In genomic region chr17:28687354-28687753, GRCm38 (mm10) we compare ENCODE assay signal across 26 mouse cellular contexts. TPM values are rescaled to one million over a fixed set of nuclear protein-coding genes. Genes with fewer than 3 reads are reported as not detected.
DNase-seq lines count a peak whose midpoint lies in the region; ATAC-seq and TF ChIP-seq lines count a peak whose summit lies in the region.
"Had no signal": no experiment of that assay in that cellular context is flagged by ENCODE, and none has a peak within 500 bp of the region (broad histone marks: within the 10 kb centered on the region; RNA-seq: fewer than 3 reads in every experiment).

No protein-coding gene starts in this region.

- no peak for DNase-seq in embryonic facial prominence, embryonic 14.5 days (ENCODE audit: low spot score)
- DNase-seq in embryonic facial prominence, embryonic 10.5 days (ENCODE audit: low spot score): no peak
- no peak for DNase-seq in testis, postnatal 10 days (ENCODE audit: low spot score)
- DNase-seq in MEL (ENCODE audit: low read depth, low spot score): peak; percentile 42
- DNase-seq: adrenal gland, adult 2 months; adrenal gland, postnatal 10 days; adrenal gland, postnatal 25 days; B cell, adult 2 months; cerebellum, adult 11 months; cerebellum, adult 18-20 months; cerebellum, adult 8-10 months; cerebellum, postnatal 14 days; cerebellum, postnatal 36 days; embryo, embryonic 11 days had no signal

- 39% methylated on average over 4 of the region's 4 CpGs for WGBS in embryonic facial prominence, embryonic 14.5 days
- 51% methylated on average over 4 of the region's 4 CpGs for WGBS in embryonic facial prominence, embryonic 10.5 days

- no peak for TF ChIP-seq CTCF in testis, adult 2 months (IDR thresholded peaks at IDR 0.05; ENCODE audit: control insufficient read depth, insufficient read depth, insufficient replicate concordance, low read depth, low read length)
- no peak for TF ChIP-seq CTCF in MEL (IDR thresholded peaks at IDR 0.05 in 2 of 3, conservative IDR thresholded peaks at IDR 0.05 in 1 of 3; ENCODE audit: control insufficient read depth in 1 of 3, insufficient read depth in 1 of 3, low read depth in 2 of 3, low read length in 3 of 3, poor library complexity in 1 of 3, severe bottlenecking in 1 of 3)

- H3K27ac ChIP-seq in embryonic facial prominence, embryonic 14.5 days (replicated peaks; ENCODE audit: low read depth, low read length): no peak overlapping the region
- H3K27ac ChIP-seq in embryonic facial prominence, embryonic 10.5 days (replicated peaks): no peak overlapping the region
- no peak overlapping the region for H3K27ac ChIP-seq in testis, adult 2 months (ENCODE audit: control insufficient read depth, insufficient read depth, low read depth, low read length)
- H3K27ac ChIP-seq in MEL (ENCODE audit: control insufficient read depth, low read depth, low read length): no peak overlapping the region
- H3K27ac ChIP-seq: embryonic facial prominence, embryonic 12.5 days; embryonic facial prominence, embryonic 15.5 days; forebrain, embryonic 10.5 days; forebrain, embryonic 12.5 days had no signal

- H3K4me3 ChIP-seq in embryonic facial prominence, embryonic 14.5 days (ENCODE audit: low read depth, low read length): no peak overlapping the region
- H3K4me3 ChIP-seq in embryonic facial prominence, embryonic 10.5 days: no peak overlapping the region
- peak overlapping the region; percentile 68 for H3K4me3 ChIP-seq in testis, adult 2 months (ENCODE audit: control insufficient read depth, low read depth, low read length)
- H3K4me3 ChIP-seq in MEL (ENCODE audit: control insufficient read depth in 1 of 2, insufficient read depth in 1 of 2, low read depth in 2 of 2, low read length in 2 of 2): no peak overlapping the region
- H3K4me3 ChIP-seq: embryonic facial prominence, embryonic 12.5 days; embryonic facial prominence, embryonic 15.5 days; erythroblast, embryonic 14.5 days; forebrain, embryonic 10.5 days; forebrain, embryonic 12.5 days had no signal

- peaks cover 10% of the 10 kb centered on the region; the same call in 1 of the 2 replicates for H3K27me3 ChIP-seq in embryonic facial prominence, embryonic 14.5 days (replicated peaks; ENCODE audit: control insufficient read depth, insufficient read depth, low read length)
- H3K27me3 ChIP-seq in embryonic facial prominence, embryonic 10.5 days (replicated peaks; ENCODE audit: low read depth, poor library complexity, severe bottlenecking): peaks cover 22% of the 10 kb centered on the region
- H3K27me3 ChIP-seq in testis, adult 2 months (ENCODE audit: control insufficient read depth, insufficient read depth, low read length): no peaks in the 10 kb centered on the region
- no peaks in the 10 kb centered on the region for H3K27me3 ChIP-seq in MEL (ENCODE audit: control insufficient read depth in 1 of 2, insufficient read depth in 2 of 2, low read length in 2 of 2)
- H3K27me3 ChIP-seq: CH12.LX had no signal

- peaks cover 4% of the 10 kb centered on the region; the same call in 1 of the 2 replicates for H3K4me1 ChIP-seq in embryonic facial prominence, embryonic 14.5 days (ENCODE audit: control insufficient read depth, insufficient read depth, low read length)
- peaks cover 22% of the 10 kb centered on the region for H3K4me1 ChIP-seq in embryonic facial prominence, embryonic 10.5 days
- H3K4me1 ChIP-seq in testis, adult 2 months (ENCODE audit: control insufficient read depth, insufficient read depth, low read length): peaks cover 14% of the 10 kb centered on the region
- peaks cover 0 to 7% of the 10 kb centered on the region in 2 experiments; a peak in 3 of 4 replicates for H3K4me1 ChIP-seq in MEL (ENCODE audit: control insufficient read depth in 1 of 2, insufficient read depth in 2 of 2, low read length in 2 of 2)

- ATAC-seq in embryonic facial prominence, embryonic 14.5 days (ENCODE audit: low read depth): no peak
- ATAC-seq in inflammation-experienced regulatory T-cells, adult 6 months: no peak
- ATAC-seq: CD4-positive, CD25-positive, alpha-beta regulatory T cell, adult 4 months; forebrain, embryonic 14.5 days; forebrain, embryonic 16.5 days had no signal

- TF ChIP-seq RAD21 in MEL (IDR thresholded peaks at IDR 0.05; ENCODE audit: low read depth, low read length): no peak

- H3K4me2 ChIP-seq in embryonic facial prominence, embryonic 14.5 days (ENCODE audit: low read depth, low read length): no peak overlapping the region
- H3K4me2 ChIP-seq: embryonic facial prominence, embryonic 12.5 days; embryonic facial prominence, embryonic 15.5 days; forebrain, embryonic 12.5 days had no signal

- TF ChIP-seq POLR2A in testis, adult 2 months (IDR thresholded peaks at IDR 0.05; ENCODE audit: control insufficient read depth, low read depth, low read length): no peak
- no peak for TF ChIP-seq POLR2A in MEL (IDR thresholded peaks at IDR 0.05; ENCODE audit: control insufficient read depth in 1 of 2, insufficient read depth in 1 of 2, low read depth in 1 of 2, low read length in 2 of 2, poor library complexity in 1 of 2)

- H3K9ac ChIP-seq in embryonic facial prominence, embryonic 14.5 days (ENCODE audit: low read depth, low read length): 0 out of 2 replicates have a peak overlapping the region, but pooled peaks have one; percentile 19
- no peak overlapping the region for H3K9ac ChIP-seq in MEL (ENCODE audit: control insufficient read depth, low read depth, low read length, poor library complexity, severe bottlenecking)
- H3K9ac ChIP-seq: embryonic facial prominence, embryonic 12.5 days; embryonic facial prominence, embryonic 15.5 days; forebrain, embryonic 12.5 days had no signal

- no peak for TF ChIP-seq EP300 in MEL (IDR thresholded peaks at IDR 0.05; ENCODE audit: low read depth in 1 of 2, low read length in 2 of 2)

- H3K79me2 ChIP-seq in MEL (ENCODE audit: control insufficient read depth, insufficient read depth, low read length, poor library complexity): peaks cover 18% of the 10 kb centered on the region

- no peaks in the 10 kb centered on the region for H3K36me3 ChIP-seq in embryonic facial prominence, embryonic 14.5 days (ENCODE audit: control insufficient read depth, insufficient read depth, low read length)
- H3K36me3 ChIP-seq in embryonic facial prominence, embryonic 10.5 days (replicated peaks): no peaks in the 10 kb centered on the region
- peaks cover 3% of the 10 kb centered on the region; the same call in 1 of the 2 replicates for H3K36me3 ChIP-seq in testis, adult 2 months (ENCODE audit: control insufficient read depth, insufficient read depth, low read length)
- H3K36me3 ChIP-seq in MEL (ENCODE audit: control insufficient read depth in 1 of 2, insufficient read depth in 2 of 2, low read length in 2 of 2): peaks cover 0 to 10% of the 10 kb centered on the region in 2 experiments; a peak in 2 of 4 replicates
- H3K36me3 ChIP-seq: embryonic facial prominence, embryonic 12.5 days; embryonic facial prominence, embryonic 15.5 days; forebrain, embryonic 10.5 days; forebrain, embryonic 12.5 days had no signal

- H3K9me3 ChIP-seq in embryonic facial prominence, embryonic 14.5 days (ENCODE audit: control insufficient read depth, low read length): no peaks in the 10 kb centered on the region
- H3K9me3 ChIP-seq in embryonic facial prominence, embryonic 10.5 days: no peaks in the 10 kb centered on the region
- no peaks in the 10 kb centered on the region for H3K9me3 ChIP-seq in MEL (replicated peaks; ENCODE audit: insufficient read depth, low read length)
- H3K9me3 ChIP-seq: embryonic facial prominence, embryonic 12.5 days; embryonic facial prominence, embryonic 15.5 days; forebrain, embryonic 10.5 days; forebrain, embryonic 12.5 days; G1E had no signal

TF ChIP-seq in MEL, 35 proteins besides CTCF, POLR2A, EP300 and RAD21:
- no peak for TF ChIP-seq POLR2AphosphoS2 (IDR thresholded peaks at IDR 0.05; ENCODE audit: low read length)
- no peak for TF ChIP-seq E2F4 (IDR thresholded peaks at IDR 0.05; ENCODE audit: borderline replicate concordance, low read depth, low read length)
- 0 out of 2 replicates have a peak, but pooled peaks have one; percentile 5 for TF ChIP-seq GATA1 (IDR thresholded peaks at IDR 0.05; ENCODE audit: low read depth, low read length)
- TF ChIP-seq USF1 (IDR thresholded peaks at IDR 0.05; ENCODE audit: low read depth, low read length): peak; percentile 86
TF ChIP-seq in MEL: peak in this region for 2.

RNA-seq across cellular contexts. Expression of gene Slc26a8, which starts 2.7 kb away (rescaled TPM):
- 0.58 and 0.90 TPM in 2 replicates for polyA plus RNA-seq in embryonic facial prominence, embryonic 14.5 days (2014; fragmentation: Nextera tagmentation; extraction: Ambion mirVana)
- polyA plus RNA-seq in embryonic facial prominence, embryonic 10.5 days (2016; fragmentation: Nextera tagmentation; extraction: Ambion mirVana): 0.21 and 0.77 TPM in 2 replicates
- polyA plus RNA-seq in testis, adult 2 months (2012; rRNA removed): 170 and 188 TPM in 2 replicates
- 0.58 and 0.69 TPM in 2 replicates for total RNA-seq in MEL (2012; rRNA removed)
- polyA plus RNA-seq in MEL (2012; ENCODE audit: insufficient read depth in 1 of 2, insufficient read length in 2 of 2, low read depth in 1 of 2, low replicate concordance in 2 of 2, missing spikeins in 1 of 2): 1 to 10 TPM in 1 of 2 experiments, not detected in 1; 1.6 TPM
- polyA plus RNA-seq in inflammation-experienced regulatory T-cells, adult 6 months (2017; shearing (Covaris generic)): under 1 TPM; 0.21 to 0.88 (median 0.87) TPM
- total RNA-seq: CH12.LX had no signal

RNA-seq across cellular contexts. Expression of gene Mapk14, which starts 3.8 kb away (rescaled TPM):
- polyA plus RNA-seq in embryonic facial prominence, embryonic 14.5 days (2014; fragmentation: Nextera tagmentation; extraction: Ambion mirVana): 51.8 and 52.8 TPM in 2 replicates
- polyA plus RNA-seq in embryonic facial prominence, embryonic 10.5 days (2016; fragmentation: Nextera tagmentation; extraction: Ambion mirVana): 48.1 and 50.7 TPM in 2 replicates
- 10.9 and 14.2 TPM in 2 replicates for polyA plus RNA-seq in testis, adult 2 months (2012; rRNA removed)
- 61.5 and 67.3 TPM in 2 replicates for total RNA-seq in MEL (2012; rRNA removed)
- polyA plus RNA-seq in MEL (2012; ENCODE audit: insufficient read depth in 1 of 2, insufficient read length in 2 of 2, low read depth in 1 of 2, low replicate concordance in 2 of 2, missing spikeins in 1 of 2): 10 to 100 TPM in 1 of 2 experiments, not detected in 1; 93.2 TPM
- 10 to 100 TPM; 17.7 to 24.5 (median 24.2) TPM for polyA plus RNA-seq in inflammation-experienced regulatory T-cells, adult 6 months (2017; shearing (Covaris generic))

RNA-seq across cellular contexts. Expression of gene AC170998.1, which starts 38.5 kb away (rescaled TPM):
- 1.5 and 2.1 TPM in 2 replicates for polyA plus RNA-seq in embryonic facial prominence, embryonic 14.5 days (2014; fragmentation: Nextera tagmentation; extraction: Ambion mirVana)
- 3.3 and 3.6 TPM in 2 replicates for polyA plus RNA-seq in embryonic facial prominence, embryonic 10.5 days (2016; fragmentation: Nextera tagmentation; extraction: Ambion mirVana)
- not detected in 2 replicates for polyA plus RNA-seq in testis, adult 2 months (2012; rRNA removed)
- 0.42 and 0.92 TPM in 2 replicates for total RNA-seq in MEL (2012; rRNA removed)
- polyA plus RNA-seq in MEL (2012; ENCODE audit: insufficient read depth in 1 of 2, insufficient read length in 2 of 2, low read depth in 1 of 2, low replicate concordance in 2 of 2, missing spikeins in 1 of 2): under 1 TPM in 1 of 2 experiments, not detected in 1; 0.42 TPM
- polyA plus RNA-seq in inflammation-experienced regulatory T-cells, adult 6 months (2017; shearing (Covaris generic)): 10 to 100 TPM in 2 of 3 experiments, 1 to 10 TPM in 1; 6.0 to 13.5 (median 11.2) TPM
- polyA plus RNA-seq: erythroblast, embryonic 14.5 days; G1E had no signal

Comparison
In these comparisons a context has a peak if more than half of its experiments do, and no peak if none do; other contexts are left out.
1. RNA of gene Slc26a8, which starts 2.7 kb away (polyA plus RNA-seq): 170 to 188 TPM in testis, adult 2 months; 1.6 TPM in MEL, 0.58 to 0.90 TPM in embryonic facial prominence, embryonic 14.5 days, 0.21 to 0.88 TPM in inflammation-experienced regulatory T-cells, adult 6 months and 0.21 to 0.77 TPM in embryonic facial prominence, embryonic 10.5 days; every median in the first group is over 10 times any median in the second.